Mouse (Mus musculus): ENCODE results near the gene Cdh13. TPM values are rescaled to one million over a fixed set of nuclear protein-coding genes. Genes with fewer than 3 reads are reported as not detected.
"Not testable (repeated sequence)": the region's sequence is repeated elsewhere in the genome, so short reads cannot be mapped to it uniquely, and the experiment has no call there.

Gene Cdh13
- total RNA-seq, 1 experiment from 2014 or later, result not detected

DNA sequence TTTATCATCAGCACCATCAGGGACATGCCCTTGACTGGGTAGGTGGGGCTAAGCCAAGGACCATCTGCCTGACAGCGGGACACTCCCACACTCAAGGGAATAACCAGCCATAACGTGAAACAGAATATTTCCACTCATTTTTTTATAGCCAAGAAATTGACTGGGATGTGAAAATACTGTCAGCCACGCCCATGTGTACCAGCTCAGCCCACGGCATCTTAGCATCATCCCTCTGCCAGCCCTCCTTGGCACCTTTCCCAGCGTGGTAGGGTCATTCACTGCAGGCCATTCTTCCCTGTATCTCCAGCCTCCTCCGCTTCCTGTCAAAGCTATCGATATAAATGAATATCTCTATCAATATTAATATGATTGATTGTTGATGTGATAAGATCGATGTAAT lies 1020.7 kb downstream of the Cdh13 start:
- ATAC-seq (replicated peaks; ENCODE audit: insufficient number of reproducible peaks, low FRiP score, low TSS enrichment, poor library complexity, severe bottlenecking), result no peak

DNA sequence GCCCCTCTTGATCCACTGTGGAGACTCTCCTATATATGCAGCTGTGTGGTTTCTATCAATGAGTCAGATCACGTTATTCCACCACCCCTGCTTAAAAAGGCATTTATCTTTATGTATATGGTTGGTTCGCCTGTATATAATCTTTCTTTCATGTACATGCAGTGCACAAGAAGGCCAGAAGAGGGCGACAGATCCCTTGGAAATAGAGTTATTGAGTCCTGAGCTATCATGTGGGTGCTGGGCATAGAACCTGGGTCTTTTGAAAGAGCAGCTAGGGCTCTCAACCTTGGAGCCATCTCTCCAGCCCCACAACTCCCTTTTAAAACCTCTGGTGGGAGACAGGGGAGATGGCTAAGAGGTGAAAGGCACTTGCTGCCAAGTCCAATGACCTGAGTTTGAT lies 1027.9 kb downstream of the Cdh13 start:
- no peak for ATAC-seq (replicated peaks; ENCODE audit: insufficient number of reproducible peaks, low FRiP score, low TSS enrichment, poor library complexity, severe bottlenecking)

DNA sequence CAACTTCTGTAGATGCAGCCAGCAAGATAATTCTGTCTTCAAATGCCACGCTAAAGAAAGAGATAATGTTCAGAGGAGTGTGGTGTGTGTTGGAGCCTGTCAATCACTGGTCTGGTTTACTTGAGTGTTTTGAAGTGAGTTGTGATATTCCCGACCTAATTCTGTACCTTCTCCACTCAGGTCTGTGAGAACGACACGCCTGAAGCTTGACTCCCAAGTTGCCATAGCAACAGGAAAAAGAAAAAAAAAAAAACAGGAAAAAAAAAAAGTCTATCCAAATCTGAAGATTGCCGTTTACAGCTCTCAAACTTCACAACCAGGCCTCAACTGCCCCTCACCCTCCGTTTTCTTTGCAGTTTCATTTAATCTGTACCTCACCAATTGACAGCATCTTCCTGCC lies 1039.7 kb downstream of the Cdh13 start:
- ATAC-seq (replicated peaks; ENCODE audit: insufficient number of reproducible peaks, low FRiP score, low TSS enrichment, poor library complexity, severe bottlenecking), result no peak

- no peak for ATAC-seq (replicated peaks; ENCODE audit: insufficient number of reproducible peaks, low FRiP score, low TSS enrichment, poor library complexity, severe bottlenecking)
Measured at GRCm38 (mm10) chr8:119339546-119339945, 1056.0 kb downstream of the Cdh13 start.

DNA sequence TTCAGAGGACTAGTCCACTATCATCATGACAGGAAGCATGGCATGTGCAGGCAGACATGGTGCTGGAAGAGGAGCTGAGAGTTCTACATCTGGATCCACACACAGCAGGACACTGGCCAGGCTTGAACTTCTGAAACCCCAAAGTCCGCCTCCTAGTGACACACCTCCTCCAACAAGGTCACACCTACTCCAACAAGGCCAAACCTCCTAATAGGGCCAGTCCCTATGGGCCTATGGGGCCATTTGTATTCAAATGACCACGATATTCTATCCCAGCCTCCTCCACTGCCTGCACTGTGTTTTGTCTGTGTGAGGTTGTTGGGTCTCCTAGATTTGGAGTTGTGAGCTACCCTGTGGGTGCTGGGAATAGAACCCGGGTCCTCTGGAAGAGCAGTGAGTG lies 1060.1 kb downstream of the Cdh13 start:
- ATAC-seq (replicated peaks; ENCODE audit: insufficient number of reproducible peaks, low FRiP score, low TSS enrichment, poor library complexity, severe bottlenecking), result no peak

GRCm38 (mm10) chr8:119344190-119344856 lies 1060.8 kb downstream of the Cdh13 start, which contains the start of gene Hsbp1:
TSS of gene Hsbp1 (plus strand) at chr8:119344488.
- peak; percentile 98 for ATAC-seq (replicated peaks; ENCODE audit: insufficient number of reproducible peaks, low FRiP score, low TSS enrichment, poor library complexity, severe bottlenecking)

- ATAC-seq (replicated peaks; ENCODE audit: insufficient number of reproducible peaks, low FRiP score, low TSS enrichment, poor library complexity, severe bottlenecking), result no peak
Measured at GRCm38 (mm10) chr8:119345029-119345682, 1061.6 kb downstream of the Cdh13 start.

DNA sequence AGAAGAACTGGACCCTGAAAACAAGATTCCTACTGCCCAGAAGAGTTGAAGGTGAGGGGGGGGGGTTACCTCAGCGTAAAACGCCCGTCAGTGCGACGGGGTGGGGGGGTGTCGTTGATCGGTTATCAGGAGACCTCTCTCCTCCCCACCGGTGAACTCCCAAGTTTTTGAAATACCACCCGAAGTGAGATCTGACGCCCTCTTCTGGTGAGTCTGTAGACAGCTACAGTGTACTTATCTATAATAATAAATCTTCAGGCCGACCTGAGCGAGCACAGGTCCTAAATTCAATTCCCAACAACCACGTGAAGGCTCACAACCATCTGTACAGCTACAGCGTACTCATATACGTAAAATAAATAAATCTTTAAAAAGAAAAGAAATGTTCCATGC lies 1062.1 kb downstream of the Cdh13 start:
- no peak for ATAC-seq (replicated peaks; ENCODE audit: insufficient number of reproducible peaks, low FRiP score, low TSS enrichment, poor library complexity, severe bottlenecking)

DNA sequence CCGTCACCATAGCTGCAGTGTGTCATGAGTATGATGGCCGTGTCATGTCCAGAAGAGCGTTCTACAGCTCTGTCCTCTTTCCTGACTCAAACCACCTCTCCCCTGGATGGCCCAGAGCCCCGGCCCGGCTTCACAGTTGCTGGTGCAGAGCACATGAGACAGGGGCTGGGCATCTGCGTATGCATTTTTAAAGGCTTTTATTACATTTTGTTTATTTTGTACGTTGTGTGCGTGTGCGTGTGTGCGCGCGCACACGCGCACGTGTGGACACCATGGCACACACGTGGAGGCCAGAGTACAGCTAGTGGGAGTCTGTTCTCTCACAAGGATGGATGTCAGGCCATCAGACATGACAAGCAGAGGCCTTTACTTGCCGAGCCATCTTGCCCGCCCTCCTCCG lies 1068.1 kb downstream of the Cdh13 start:
- no peak for ATAC-seq (replicated peaks; ENCODE audit: insufficient number of reproducible peaks, low FRiP score, low TSS enrichment, poor library complexity, severe bottlenecking)

GRCm38 (mm10) chr8:119352977-119353658 lies 1069.6 kb downstream of the Cdh13 start:
- ATAC-seq (replicated peaks; ENCODE audit: insufficient number of reproducible peaks, low FRiP score, low TSS enrichment, poor library complexity, severe bottlenecking), result 0 out of 2 replicates have a peak, but pooled peaks have one; percentile 23

GRCm38 (mm10) chr8:119353659-119354023 lies 1070.1 kb downstream of the Cdh13 start:
- ATAC-seq (replicated peaks; ENCODE audit: insufficient number of reproducible peaks, low FRiP score, low TSS enrichment, poor library complexity, severe bottlenecking), result peak; percentile 16; the same call in 1 of the 2 replicates

- not testable (repeated sequence) for ATAC-seq (replicated peaks; ENCODE audit: insufficient number of reproducible peaks, low FRiP score, low TSS enrichment, poor library complexity, severe bottlenecking)
Measured at GRCm38 (mm10) chr8:119356631-119357030, 1073.1 kb downstream of the Cdh13 start.

DNA sequence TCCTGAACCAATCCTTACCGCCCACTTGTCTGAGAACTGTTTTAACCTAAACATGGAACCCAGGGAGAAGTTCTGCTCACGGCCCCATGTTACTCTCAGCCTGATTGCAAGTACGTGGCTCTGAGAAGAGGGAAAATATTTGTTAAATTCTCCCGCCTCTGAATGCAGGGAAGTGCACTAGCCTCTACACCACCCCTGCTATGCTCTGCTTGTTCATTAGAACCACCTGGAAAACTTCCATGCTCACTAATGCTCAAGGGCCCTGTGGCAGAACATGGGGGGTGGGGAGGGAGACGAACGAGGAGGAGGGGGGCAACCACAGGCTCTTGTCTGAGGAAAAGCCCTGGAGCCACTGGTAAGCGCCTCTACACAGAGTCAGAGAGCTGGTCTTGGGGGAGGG lies 1074.6 kb downstream of the Cdh13 start:
- no peak for ATAC-seq (replicated peaks; ENCODE audit: insufficient number of reproducible peaks, low FRiP score, low TSS enrichment, poor library complexity, severe bottlenecking)

DNA sequence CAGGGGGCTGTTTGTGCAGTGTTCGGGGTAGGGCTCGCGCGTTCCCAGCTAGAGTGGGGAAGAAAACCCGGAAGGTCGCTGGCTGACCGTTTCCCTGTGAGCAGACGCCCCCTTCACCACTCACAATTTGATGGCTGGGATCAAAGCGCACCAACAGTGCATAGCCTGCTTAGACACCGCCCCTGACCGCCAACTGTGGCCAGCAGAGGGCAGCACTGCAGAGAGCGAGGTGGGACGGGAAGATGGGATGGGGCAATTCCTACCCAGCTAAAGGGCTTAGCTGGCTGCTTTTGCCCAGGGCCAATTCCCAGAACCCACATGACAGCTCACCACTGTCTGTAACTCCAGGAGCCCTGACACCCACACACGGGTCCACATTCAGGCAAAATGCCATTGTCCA lies 1075.3 kb downstream of the Cdh13 start:
- ATAC-seq (replicated peaks; ENCODE audit: insufficient number of reproducible peaks, low FRiP score, low TSS enrichment, poor library complexity, severe bottlenecking), result peak; percentile 69; the same call in 1 of the 2 replicates

GRCm38 (mm10) chr8:119360686-119361295 lies 1077.3 kb downstream of the Cdh13 start:
- ATAC-seq (replicated peaks; ENCODE audit: insufficient number of reproducible peaks, low FRiP score, low TSS enrichment, poor library complexity, severe bottlenecking), result no peak

All from monocyte, adult 5-6 weeks (primary cell).